Mouse (Mus musculus) spleen, adult 2 months (tissue): ENCODE results near the gene Gm42906. TPM values are rescaled to one million over a fixed set of nuclear protein-coding genes. Genes with fewer than 3 reads are reported as not detected.

ENCODE experiments used
- DNase-seq, 2 experiments: peaks; one replicate each; pipeline versions ENCODE4 v3.0.0 to v3.0.0-alpha.2; 2012 to 2021; ENCODE audit warnings: low spot score in 2 of 2, low read depth in 1 of 2
- H3K27ac ChIP-seq: fragments of 200-500 bp; 2 replicates; pipeline ENCODE4 v1.5.1; 2012; ENCODE audit warnings: low read length, inconsistent platforms; ENCODE audit not compliant: insufficient read depth
- H3K27me3 ChIP-seq: fragments of 200-500 bp; 2 replicates; pipeline ENCODE4 v1.6.1; 2012; ENCODE audit warnings: mild to moderate bottlenecking, moderate library complexity, low read length, inconsistent platforms; ENCODE audit not compliant: control insufficient read depth, insufficient read depth
- H3K36me3 ChIP-seq: fragments of 200-500 bp; 2 replicates; pipeline ENCODE4 v1.6.1; 2012; ENCODE audit warnings: mild to moderate bottlenecking, low read length, inconsistent platforms; ENCODE audit not compliant: control insufficient read depth, insufficient read depth
- H3K4me1 ChIP-seq: fragments of 200-500 bp; 2 replicates; pipeline ENCODE4 v1.6.1; 2011; ENCODE audit warnings: inconsistent platforms; ENCODE audit not compliant: control insufficient read depth, insufficient read depth, insufficient read length
- H3K4me3 ChIP-seq: fragments of 200-500 bp; 2 replicates; pipeline ENCODE4 v1.5.1; 2011; ENCODE audit warnings: mild to moderate bottlenecking, inconsistent platforms; ENCODE audit not compliant: insufficient read depth, insufficient read length; ENCODE audit errors: extremely low read depth
- CTCF ChIP-seq: fragments of 200-500 bp; IDR thresholded peaks from 2 replicates; pipeline ENCODE4 v1.5.1; 2011; ENCODE audit warnings: mild to moderate bottlenecking, inconsistent platforms; ENCODE audit not compliant: insufficient read depth, insufficient read length, insufficient replicate concordance; ENCODE audit errors: extremely low read depth
- POLR2A ChIP-seq: fragments of 200-500 bp; IDR thresholded peaks from 2 replicates; pipeline ENCODE4 v1.6.1; 2011; ENCODE audit warnings: low read depth, low read length, inconsistent platforms
- WGBS: fragments of 180-500 bp; shearing (Covaris S2); methylation state at CpG from one replicate; pipeline ENCODE4 v1.1.7; 2018; 5-methylcytosine and 5-hydroxymethylcytosine counted together
- polyA plus RNA-seq: library from polyadenylated mRNA; depleted of rRNA; stranded (reverse); fragments of >200 nt; gene quantifications from 2 replicates; pipeline ENCODE4 v1.2.3, GENCODE M21; 2012

Gm42906 gene
- polyA plus RNA-seq, 1 experiment: not detected

GRCm38 (mm10) chr5:151109822-151110221 lies 318.1 kb downstream of the Gm42906 start:
- DNase-seq: no peak
- no peak overlapping the region for H3K4me3 ChIP-seq
- H3K27ac ChIP-seq: no peak overlapping the region
- H3K36me3 ChIP-seq: no peaks in the 10 kb centered on the region
- H3K4me1 ChIP-seq: peaks cover 9% of the 10 kb centered on the region; the same call in 1 of the 2 replicates
- TF ChIP-seq CTCF (no peak), POLR2A (no peak)
- whole genome bisulfite sequencing: 41% methylated on average over 2 of the region's 2 CpGs
- H3K27me3 ChIP-seq: no peaks in the 10 kb centered on the region

- Histone ChIP-seq H3K27ac (no peak overlapping the region), H3K27me3 (no peaks in the 10 kb centered on the region), H3K4me3 (no peak overlapping the region), H3K36me3 (no peaks in the 10 kb centered on the region), H3K4me1 (peaks cover 9% of the 10 kb centered on the region; the same call in 1 of the 2 replicates)
- TF ChIP-seq POLR2A (no peak), CTCF (no peak)
- no peak for DNase-seq
- 83% methylated on average over 7 of the region's 7 CpGs for WGBS
These were observed 319.0 kb downstream of the Gm42906 start for GRCm38 (mm10) chr5:151108955-151109354.

DNA sequence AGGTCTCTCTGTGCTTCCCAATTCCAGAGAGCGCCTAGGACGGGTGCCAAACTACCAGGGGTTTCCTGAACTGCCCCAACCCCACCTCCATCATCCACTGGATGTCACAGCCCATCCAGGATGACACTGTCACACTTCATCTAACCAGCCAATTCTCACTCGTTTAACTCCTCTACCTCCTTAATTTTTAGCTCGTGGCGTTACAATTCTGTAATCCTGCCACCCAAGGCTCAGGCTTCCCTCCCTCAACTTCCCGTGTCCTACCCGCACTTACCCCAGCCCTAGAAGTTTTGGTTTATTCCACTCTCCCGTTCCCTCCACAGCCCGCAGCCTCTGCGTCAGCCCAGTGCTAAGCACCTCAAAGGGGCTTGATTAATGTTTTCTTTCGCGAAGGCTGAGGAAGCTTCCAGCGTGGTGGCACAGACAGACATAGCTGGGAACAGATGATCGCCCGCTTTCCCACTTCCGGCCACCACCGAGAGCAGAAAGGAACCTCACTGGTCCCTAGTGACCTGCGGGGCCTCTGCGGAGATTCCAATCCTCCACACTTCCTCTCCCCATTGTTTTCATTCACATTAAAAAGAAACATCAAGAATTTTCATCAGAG lies 319.6 kb downstream of the Gm42906 start:
- TF ChIP-seq CTCF (no peak), POLR2A (no peak)
- WGBS: 28% methylated on average over 19 of the region's 19 CpGs
- DNase-seq: no peak
- Histone ChIP-seq H3K27me3 (no peaks in the 10 kb centered on the region), H3K36me3 (no peaks in the 10 kb centered on the region), H3K27ac (no peak overlapping the region), H3K4me1 (peaks cover 9% of the 10 kb centered on the region; the same call in 1 of the 2 replicates), H3K4me3 (no peak overlapping the region)

DNA sequence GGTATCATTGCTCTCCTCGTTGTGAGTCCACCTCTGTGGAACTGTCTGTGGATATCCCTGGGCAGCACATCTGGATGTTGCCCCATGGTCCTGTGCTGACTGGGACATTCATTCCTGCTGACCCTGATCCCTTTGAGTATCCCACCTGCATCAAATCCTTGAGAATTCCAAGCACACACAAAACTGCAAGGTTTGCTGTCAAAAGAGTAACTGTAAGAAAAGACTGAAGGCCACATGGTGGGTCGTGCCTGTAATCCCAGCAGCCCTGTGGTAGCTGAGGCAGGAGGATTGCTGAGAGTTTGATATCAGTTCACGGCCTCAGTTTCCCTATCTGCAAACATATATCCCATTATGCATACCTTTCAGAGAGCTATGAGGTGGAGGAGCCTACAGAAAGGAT lies 321.1 kb downstream of the Gm42906 start:
- Histone ChIP-seq H3K4me1 (peaks cover 9% of the 10 kb centered on the region; the same call in 1 of the 2 replicates), H3K27ac (no peak overlapping the region), H3K27me3 (no peaks in the 10 kb centered on the region), H3K36me3 (no peaks in the 10 kb centered on the region), H3K4me3 (no peak overlapping the region)
- TF ChIP-seq CTCF: no peak
- DNase-seq: no peak
- 87% methylated on average over 3 of the region's 3 CpGs for WGBS

DNA sequence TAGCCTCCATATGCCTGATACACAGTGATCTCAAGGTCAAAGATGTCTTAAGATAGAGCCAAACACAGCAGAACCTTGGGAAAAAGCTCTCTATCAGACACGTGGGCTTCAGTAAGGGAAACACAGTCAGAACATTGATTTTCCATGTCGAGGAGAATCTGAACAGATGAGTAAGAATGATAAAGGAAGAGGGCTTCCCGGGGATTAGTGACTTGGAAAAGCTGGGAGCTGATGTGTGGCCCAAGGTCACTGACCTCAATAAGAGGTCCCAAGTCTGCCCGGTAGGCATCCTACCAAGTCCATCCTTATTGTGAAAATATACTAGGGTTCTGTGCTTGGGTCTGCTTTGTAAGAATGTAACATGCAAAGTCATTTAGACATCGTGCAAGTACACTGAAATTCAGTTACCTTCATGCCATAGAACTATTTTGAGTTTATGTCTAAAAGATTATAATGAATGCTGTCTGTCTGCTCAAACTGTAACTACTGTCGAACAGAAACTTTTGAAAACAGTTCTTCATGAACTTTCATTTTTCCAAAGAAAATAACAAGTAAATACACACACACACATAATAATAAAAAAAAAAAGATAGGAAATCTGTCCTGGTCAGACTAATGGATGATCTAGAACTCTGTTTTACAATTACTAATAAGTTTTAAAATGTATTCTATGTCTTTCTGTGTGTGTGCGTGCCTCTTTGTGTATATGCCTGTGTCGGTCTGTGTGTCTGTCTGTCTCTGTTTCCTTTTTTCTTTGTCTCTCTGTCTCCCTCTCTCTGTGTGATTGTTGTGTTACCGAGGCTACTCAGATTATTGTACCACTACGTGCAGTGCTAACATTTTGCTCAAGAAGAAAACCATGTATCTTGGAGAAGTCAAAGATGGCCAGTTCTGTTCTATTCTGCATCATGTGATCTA lies 322.6 kb downstream of the Gm42906 start:
- H3K27me3 ChIP-seq: no peaks in the 10 kb centered on the region
- H3K4me1 ChIP-seq: peaks cover 9% of the 10 kb centered on the region; the same call in 1 of the 2 replicates
- H3K36me3 ChIP-seq: no peaks in the 10 kb centered on the region
- no peak overlapping the region for H3K4me3 ChIP-seq
- no peak overlapping the region for H3K27ac ChIP-seq
- TF ChIP-seq CTCF (no peak), POLR2A (no peak)
- DNase-seq: no peak
- WGBS: 82% methylated on average over 10 of the region's 10 CpGs

GRCm38 (mm10) chr5:151104354-151105053 lies 323.5 kb downstream of the Gm42906 start:
- Histone ChIP-seq H3K4me3 (no peak overlapping the region), H3K36me3 (no peaks in the 10 kb centered on the region), H3K27ac (no peak overlapping the region), H3K4me1 (peaks cover 9% of the 10 kb centered on the region; the same call in 1 of the 2 replicates), H3K27me3 (no peaks in the 10 kb centered on the region)
- no peak for TF ChIP-seq POLR2A
- TF ChIP-seq CTCF: no peak
- no peak for DNase-seq
- 46% methylated on average over 9 of the region's 9 CpGs for WGBS
